Mouse (Mus musculus): ENCODE measurements around the gene Rpusd2. TPM values are rescaled to one million over a fixed set of nuclear protein-coding genes. Genes with fewer than 3 reads are reported as not detected.

The Rpusd2 gene
- polyA plus RNA-seq (2015; fragmentation: Nextera tagmentation; extraction: Ambion mirVana): 2.6 and 2.8 TPM in 2 replicates

DNA sequence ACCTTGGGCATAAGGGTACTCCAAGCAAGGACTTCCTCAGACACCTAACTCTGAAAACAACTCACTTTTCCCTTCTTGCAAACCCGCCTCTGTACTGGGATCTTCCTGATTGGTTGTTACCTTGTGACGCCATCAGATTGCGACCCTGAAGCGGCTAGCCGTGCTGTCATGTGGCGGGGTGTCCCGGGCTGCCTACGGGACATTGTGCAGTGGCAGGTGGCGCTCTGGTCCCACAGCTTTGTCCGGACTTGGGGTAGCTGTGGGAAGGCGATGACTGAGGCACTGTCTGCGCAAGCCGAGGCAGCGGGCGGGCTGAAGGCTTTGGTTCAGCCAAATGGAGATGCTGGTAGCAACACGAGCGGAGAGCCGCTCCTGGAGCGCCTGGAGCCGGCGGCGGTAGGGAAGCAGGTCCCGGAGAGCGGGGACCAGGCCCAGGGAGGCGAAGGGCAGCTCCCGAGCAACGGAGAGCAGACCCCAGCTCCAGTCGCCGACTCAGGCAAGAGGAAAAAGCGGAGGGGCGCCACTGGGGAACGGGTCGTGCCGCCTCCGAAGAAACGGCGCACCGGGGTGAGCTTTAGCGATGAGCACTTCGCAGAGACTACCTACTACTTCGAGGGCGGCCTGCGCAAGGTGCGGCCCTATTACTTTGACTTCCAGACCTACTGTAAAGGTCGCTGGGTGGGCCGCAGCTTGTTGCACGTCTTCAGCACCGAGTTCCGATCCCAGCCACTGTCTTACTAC, at the start of gene Rpusd2:
TSS of gene Rpusd2 (plus strand) at position 135 of the 741 bp plus-strand sequence.
- Histone ChIP-seq H3K36me3 (replicated peaks) (peaks cover 27% of the 10 kb centered on the region), H3K27ac (replicated peaks) (peak within 1 kb of the TSS; percentile 87), H3K9me3 (replicated peaks) (no peaks in the 10 kb centered on the region), H3K4me3 (replicated peaks) (peak within 1 kb of the TSS; percentile 98), H3K9ac (peak within 1 kb of the TSS; percentile 82), H3K4me2 (peak within 1 kb of the TSS; percentile 93), H3K4me1 (replicated peaks) (peaks cover 20% of the 10 kb centered on the region), H3K27me3 (peaks cover 4% of the 10 kb centered on the region; the same call in 1 of the 2 replicates)
- ATAC-seq (ENCODE audit: insufficient read depth): peak; percentile 94
- WGBS (ENCODE audit: insufficient replicate concordance): under 1% methylated on average over 49 of the region's 49 CpGs

DNA sequence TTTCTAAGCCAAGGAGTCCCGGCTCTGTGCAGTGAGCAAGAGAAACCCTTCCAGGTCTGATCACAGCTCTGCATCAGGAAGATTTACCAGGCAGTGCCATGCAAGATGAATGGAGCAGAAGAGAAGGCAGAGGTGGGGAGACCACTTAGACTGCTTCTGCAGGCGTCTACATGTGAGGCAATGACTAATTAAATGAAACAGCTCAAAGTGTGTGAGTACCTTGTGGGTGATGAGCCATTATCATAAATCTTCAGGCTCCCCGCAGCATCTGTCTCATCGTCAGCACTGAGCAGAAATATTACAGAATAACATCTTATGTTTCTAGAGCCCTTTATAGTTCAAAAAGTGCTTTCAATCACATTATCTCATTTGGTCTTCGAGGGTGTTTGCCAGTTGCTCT, 39.1 kb upstream of the Rpusd2 start:
- H3K27me3 ChIP-seq: peaks cover 75% of the 10 kb centered on the region
- 46% methylated on average over 5 of the region's 5 CpGs for WGBS (ENCODE audit: insufficient replicate concordance)
- no peaks in the 10 kb centered on the region for H3K36me3 ChIP-seq (replicated peaks)

DNA sequence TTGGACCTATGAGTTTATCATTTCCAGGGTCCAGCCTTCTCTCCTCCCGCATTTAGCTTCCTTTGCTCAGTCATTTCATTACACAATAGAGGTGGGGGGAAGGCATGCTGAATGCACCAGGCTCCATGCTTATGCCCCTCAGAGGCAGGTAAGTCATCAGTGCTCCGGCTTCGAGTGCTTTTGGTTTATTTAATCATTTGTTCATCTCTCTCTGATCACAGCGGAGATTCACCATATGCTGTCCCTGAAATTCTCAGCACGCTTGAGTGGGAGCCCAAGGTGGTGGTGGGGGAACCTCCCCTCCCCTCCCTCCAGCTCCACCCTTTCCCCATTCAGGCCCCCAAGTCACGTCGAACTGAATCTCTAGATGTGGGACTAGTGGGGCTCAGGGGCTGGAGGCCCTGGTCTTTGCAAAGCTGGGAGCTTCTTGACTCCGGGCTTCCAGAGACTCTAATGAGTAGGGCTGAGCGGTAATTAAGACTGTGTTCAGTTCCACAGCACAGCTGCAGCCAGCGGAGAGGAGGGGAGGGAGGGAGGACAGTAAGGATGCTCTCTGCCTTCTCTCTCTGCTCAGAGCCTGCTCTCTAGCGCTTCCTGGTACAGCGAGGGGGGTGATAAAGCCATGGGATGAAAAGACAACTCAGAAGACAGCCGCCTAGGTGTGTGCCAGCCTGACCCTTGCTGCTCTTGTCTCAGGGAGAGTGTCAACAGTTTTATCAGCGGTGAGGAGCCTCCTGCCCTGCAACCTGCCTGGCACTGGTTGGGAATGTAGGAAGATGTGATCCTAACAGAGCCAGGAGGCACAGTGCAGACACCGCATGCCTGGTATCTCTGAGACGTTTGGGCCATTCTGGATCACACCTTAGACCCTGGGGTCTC, 38.4 kb upstream of the Rpusd2 start:
- WGBS (ENCODE audit: insufficient replicate concordance): 42% methylated on average over 16 of the region's 16 CpGs
- Histone ChIP-seq H3K9me3 (replicated peaks) (no peaks in the 10 kb centered on the region), H3K9ac (no peak overlapping the region), H3K4me2 (no peak overlapping the region), H3K27me3 (peaks cover 80% of the 10 kb centered on the region), H3K4me1 (replicated peaks) (no peaks in the 10 kb centered on the region; the same call in 1 of the 2 replicates), H3K36me3 (replicated peaks) (no peaks in the 10 kb centered on the region), H3K27ac (replicated peaks) (no peak overlapping the region), H3K4me3 (replicated peaks) (no peak overlapping the region)
- ATAC-seq (ENCODE audit: insufficient read depth): no peak

More for the DNA sequence above, 39.1 kb upstream of the Rpusd2 start:
- H3K27ac ChIP-seq (replicated peaks): no peak overlapping the region
- H3K9ac ChIP-seq: no peak overlapping the region
- ATAC-seq (ENCODE audit: insufficient read depth): no peak
- no peaks in the 10 kb centered on the region; the same call in 1 of the 2 replicates for H3K4me1 ChIP-seq (replicated peaks)
- no peak overlapping the region for H3K4me3 ChIP-seq (replicated peaks)
- no peaks in the 10 kb centered on the region for H3K9me3 ChIP-seq (replicated peaks)
- H3K4me2 ChIP-seq: no peak overlapping the region

DNA sequence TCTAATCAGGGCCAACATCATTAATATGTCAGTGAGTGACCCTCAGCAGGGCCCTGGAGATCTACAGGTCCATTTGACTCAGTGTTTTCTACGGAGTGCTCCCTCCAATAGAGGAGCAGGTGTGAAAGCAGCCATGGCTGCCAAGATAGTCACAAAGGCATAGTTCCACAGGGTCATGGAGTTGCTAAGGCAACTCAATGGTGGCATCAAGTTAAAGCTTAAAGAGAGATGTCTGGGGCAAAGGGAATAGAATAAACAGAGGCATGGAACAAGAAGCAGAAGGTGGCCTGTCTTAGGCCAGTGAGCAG, 37.8 kb upstream of the Rpusd2 start:
- 56% methylated on average over 1 of the region's 1 CpGs for WGBS (ENCODE audit: insufficient replicate concordance)
- H3K4me1 ChIP-seq (replicated peaks): no peaks in the 10 kb centered on the region; the same call in 1 of the 2 replicates
- H3K27me3 ChIP-seq: peaks cover 80% of the 10 kb centered on the region
- H3K9me3 ChIP-seq (replicated peaks): no peaks in the 10 kb centered on the region
- H3K27ac ChIP-seq (replicated peaks): no peak overlapping the region
- H3K36me3 ChIP-seq (replicated peaks): no peaks in the 10 kb centered on the region
- H3K9ac ChIP-seq: no peak overlapping the region
- no peak overlapping the region for H3K4me3 ChIP-seq (replicated peaks)
- no peak for ATAC-seq (ENCODE audit: insufficient read depth)
- H3K4me2 ChIP-seq: no peak overlapping the region

GRCm38 (mm10) chr2:118998115-118998866, 36.3 kb upstream of the Rpusd2 start:
- Histone ChIP-seq H3K27me3 (peaks cover 68% of the 10 kb centered on the region), H3K9ac (no peak overlapping the region), H3K4me3 (replicated peaks) (no peak overlapping the region), H3K4me1 (replicated peaks) (no peaks in the 10 kb centered on the region; the same call in 1 of the 2 replicates), H3K27ac (replicated peaks) (no peak overlapping the region), H3K9me3 (replicated peaks) (no peaks in the 10 kb centered on the region), H3K36me3 (replicated peaks) (no peaks in the 10 kb centered on the region), H3K4me2 (no peak overlapping the region)
- 50% methylated on average over 6 of the region's 6 CpGs for WGBS (ENCODE audit: insufficient replicate concordance)
- ATAC-seq (ENCODE audit: insufficient read depth): no peak

GRCm38 (mm10) chr2:118999025-118999639, 35.5 kb upstream of the Rpusd2 start:
- H3K4me1 ChIP-seq (replicated peaks): no peaks in the 10 kb centered on the region; the same call in 1 of the 2 replicates
- no peaks in the 10 kb centered on the region for H3K9me3 ChIP-seq (replicated peaks)
- H3K9ac ChIP-seq: no peak overlapping the region
- 73% methylated on average over 3 of the region's 3 CpGs for WGBS (ENCODE audit: insufficient replicate concordance)
- H3K36me3 ChIP-seq (replicated peaks): no peaks in the 10 kb centered on the region
- peaks cover 62% of the 10 kb centered on the region for H3K27me3 ChIP-seq
- H3K4me3 ChIP-seq (replicated peaks): no peak overlapping the region
- ATAC-seq (ENCODE audit: insufficient read depth): no peak
- H3K27ac ChIP-seq (replicated peaks): no peak overlapping the region
- H3K4me2 ChIP-seq: no peak overlapping the region

GRCm38 (mm10) chr2:119006886-119007285, 27.7 kb upstream of the Rpusd2 start:
- Histone ChIP-seq H3K9me3 (replicated peaks) (no peaks in the 10 kb centered on the region), H3K36me3 (replicated peaks) (no peaks in the 10 kb centered on the region), H3K9ac (no peak overlapping the region), H3K27me3 (peaks cover 6% of the 10 kb centered on the region; the same call in 1 of the 2 replicates), H3K4me2 (no peak overlapping the region), H3K27ac (replicated peaks) (no peak overlapping the region), H3K4me1 (replicated peaks) (no peaks in the 10 kb centered on the region), H3K4me3 (replicated peaks) (no peak overlapping the region)
- WGBS (ENCODE audit: insufficient replicate concordance): 62% methylated on average over 7 of the region's 7 CpGs
- ATAC-seq (ENCODE audit: insufficient read depth): no peak

GRCm38 (mm10) chr2:119009376-119009775, 25.2 kb upstream of the Rpusd2 start:
- Histone ChIP-seq H3K4me3 (replicated peaks) (no peak overlapping the region), H3K4me1 (replicated peaks) (no peaks in the 10 kb centered on the region), H3K9ac (no peak overlapping the region), H3K27me3 (peaks cover 6% of the 10 kb centered on the region; the same call in 1 of the 2 replicates), H3K4me2 (no peak overlapping the region), H3K36me3 (replicated peaks) (no peaks in the 10 kb centered on the region), H3K9me3 (replicated peaks) (no peaks in the 10 kb centered on the region), H3K27ac (replicated peaks) (no peak overlapping the region)
- ATAC-seq (ENCODE audit: insufficient read depth): no peak
- WGBS (ENCODE audit: insufficient replicate concordance): 66% methylated on average over 2 of the region's 2 CpGs

DNA sequence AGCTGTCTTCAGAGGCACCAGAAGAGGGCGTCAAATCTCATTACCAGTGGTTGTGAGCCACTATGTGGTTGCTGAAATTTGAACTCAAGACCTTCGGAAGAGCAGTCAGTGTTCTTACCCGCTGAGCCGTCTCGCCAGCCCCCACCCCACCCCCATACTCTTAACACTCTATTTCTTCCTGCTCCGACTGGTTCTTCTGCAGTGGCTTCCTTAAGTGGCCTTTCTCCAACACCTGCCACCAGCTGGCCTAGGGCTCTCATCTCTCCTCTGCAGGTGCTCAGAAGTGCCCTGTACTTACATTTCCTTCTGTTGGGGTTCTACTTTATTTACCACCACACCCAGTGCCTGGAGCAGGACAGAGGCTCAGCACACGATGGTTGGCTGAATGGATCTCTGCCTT, 19.6 kb upstream of the Rpusd2 start:
- Histone ChIP-seq H3K36me3 (replicated peaks) (peaks cover 23% of the 10 kb centered on the region), H3K27ac (replicated peaks) (no peak overlapping the region), H3K27me3 (no peaks in the 10 kb centered on the region), H3K4me2 (peak overlapping the region; percentile 13; the same call in 1 of the 2 replicates), H3K9ac (no peak overlapping the region), H3K9me3 (replicated peaks) (peaks cover 3% of the 10 kb centered on the region; the same call in 1 of the 2 replicates), H3K4me1 (replicated peaks) (peaks cover 12% of the 10 kb centered on the region; the same call in 1 of the 2 replicates), H3K4me3 (replicated peaks) (no peak overlapping the region)
- 49% methylated on average over 7 of the region's 7 CpGs for WGBS (ENCODE audit: insufficient replicate concordance)
- ATAC-seq (ENCODE audit: insufficient read depth): no peak

GRCm38 (mm10) chr2:119015604-119016180, 18.9 kb upstream of the Rpusd2 start:
- H3K36me3 ChIP-seq (replicated peaks): peaks cover 30% of the 10 kb centered on the region

More at GRCm38 (mm10) chr2:119015604-119016180, 18.9 kb upstream of the Rpusd2 start:
- peaks cover 3% of the 10 kb centered on the region; the same call in 1 of the 2 replicates for H3K9me3 ChIP-seq (replicated peaks)
- peak overlapping the region; percentile 13; the same call in 1 of the 2 replicates for H3K4me2 ChIP-seq
- no peak overlapping the region for H3K4me3 ChIP-seq (replicated peaks)
- no peak for ATAC-seq (ENCODE audit: insufficient read depth)
- 15% methylated on average over 12 of the region's 12 CpGs for WGBS (ENCODE audit: insufficient replicate concordance)
- no peak overlapping the region for H3K9ac ChIP-seq
- peaks cover 12% of the 10 kb centered on the region; the same call in 1 of the 2 replicates for H3K4me1 ChIP-seq (replicated peaks)
- no peaks in the 10 kb centered on the region for H3K27me3 ChIP-seq
- H3K27ac ChIP-seq (replicated peaks): no peak overlapping the region
